Mouse (Mus musculus): ENCODE data around the gene Phf21a. TPM values are rescaled to one million over a fixed set of nuclear protein-coding genes. Genes with fewer than 3 reads are reported as not detected.

Phf21a gene
- polyA plus RNA-seq, 1 experiment from 2014 or later: 12.7 TPM

DNA sequence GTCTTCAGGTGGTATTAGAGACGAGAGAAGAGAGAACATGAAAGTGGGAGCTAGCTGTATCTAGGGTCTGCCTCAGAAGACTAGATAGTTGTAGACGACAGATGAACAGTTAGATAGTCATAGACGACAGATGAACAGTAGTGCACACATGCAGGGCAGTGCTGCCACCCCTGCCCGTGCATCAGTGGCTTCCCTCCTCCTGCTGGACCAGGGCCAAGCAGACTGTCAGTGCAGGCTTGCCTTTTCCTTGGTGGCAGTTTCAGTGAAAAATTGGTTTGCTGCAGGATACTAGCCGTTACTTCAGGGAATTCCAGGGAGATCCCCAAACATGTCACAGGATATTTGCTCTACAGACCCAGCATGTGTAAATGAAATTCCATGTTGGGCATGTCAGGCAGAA is 192.7 kb downstream of the Phf21a start:
- ATAC-seq (replicated peaks; ENCODE audit: low FRiP score): no peak
- Histone ChIP-seq H3K4me3 (ENCODE audit: low read depth, low read length) (no peak overlapping the region), H3K9ac (ENCODE audit: low read depth, low read length) (no peak overlapping the region), H3K4me2 (no peak overlapping the region), H3K4me1 (replicated peaks; ENCODE audit: control insufficient read depth, insufficient read depth, low read length) (no peaks in the 10 kb centered on the region), H3K27me3 (replicated peaks; ENCODE audit: control insufficient read depth, insufficient read depth, low read length) (no peaks in the 10 kb centered on the region), H3K9me3 (ENCODE audit: control insufficient read depth, low read length) (no peaks in the 10 kb centered on the region), H3K36me3 (ENCODE audit: control insufficient read depth, insufficient read depth, low read length) (no peaks in the 10 kb centered on the region), H3K27ac (ENCODE audit: low read depth, low read length) (no peak overlapping the region)
- WGBS: 69% methylated on average over 5 of the region's 5 CpGs
- DNase-seq (ENCODE audit: low spot score): no peak

DNA sequence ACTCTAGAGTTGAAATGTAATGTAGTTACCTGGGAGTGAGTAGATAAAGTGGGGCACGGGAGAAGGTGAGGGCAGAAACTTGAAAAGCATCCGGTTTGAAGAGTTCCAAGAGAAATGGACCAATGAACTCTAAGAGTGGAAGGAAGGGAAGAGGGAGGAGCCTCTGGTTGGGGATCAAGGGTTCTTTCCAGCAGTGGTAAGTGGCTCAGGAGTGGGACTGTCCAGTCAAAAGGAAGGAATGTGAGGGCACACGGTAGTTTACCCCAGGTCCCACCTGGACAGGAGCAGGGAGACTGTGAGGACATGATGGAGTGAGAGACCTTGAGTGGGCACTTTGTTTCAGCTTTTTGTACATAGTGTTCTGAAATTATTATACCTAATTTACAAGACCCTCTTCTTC is 196.4 kb downstream of the Phf21a start:
- no peak overlapping the region for H3K27ac ChIP-seq (ENCODE audit: low read depth, low read length)
- no peaks in the 10 kb centered on the region for H3K9me3 ChIP-seq (ENCODE audit: control insufficient read depth, low read length)
- H3K4me3 ChIP-seq (ENCODE audit: low read depth, low read length): no peak overlapping the region
- H3K27me3 ChIP-seq (replicated peaks; ENCODE audit: control insufficient read depth, insufficient read depth, low read length): no peaks in the 10 kb centered on the region
- no peaks in the 10 kb centered on the region for H3K36me3 ChIP-seq (ENCODE audit: control insufficient read depth, insufficient read depth, low read length)
- no peaks in the 10 kb centered on the region for H3K4me1 ChIP-seq (replicated peaks; ENCODE audit: control insufficient read depth, insufficient read depth, low read length)
- no peak overlapping the region for H3K4me2 ChIP-seq
- DNase-seq (ENCODE audit: low spot score): no peak
- WGBS: 83% methylated on average over 3 of the region's 3 CpGs
- ATAC-seq (replicated peaks; ENCODE audit: low FRiP score): no peak
- no peak overlapping the region for H3K9ac ChIP-seq (ENCODE audit: low read depth, low read length)

DNA sequence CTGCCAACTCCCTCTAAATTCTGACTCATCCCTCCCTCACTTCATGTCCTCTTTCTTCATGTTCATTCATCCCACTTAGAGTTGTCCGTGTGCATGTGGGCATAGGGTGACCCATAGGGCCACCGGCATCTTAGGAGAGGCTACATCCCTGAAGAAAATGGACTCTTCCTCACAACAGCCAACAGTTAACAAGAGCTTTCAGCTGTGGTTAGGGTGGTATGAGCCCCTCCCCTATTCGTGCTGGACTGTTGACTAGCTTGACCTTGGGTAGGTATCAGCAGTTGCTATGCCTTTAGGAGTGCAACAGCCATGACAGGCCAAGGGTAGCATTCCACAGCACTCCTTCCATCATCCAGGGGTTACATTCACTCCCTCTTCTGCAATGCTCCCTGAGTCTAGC is 198.6 kb downstream of the Phf21a start:
- no peak overlapping the region for H3K4me3 ChIP-seq (ENCODE audit: low read depth, low read length)
- H3K9me3 ChIP-seq (ENCODE audit: control insufficient read depth, low read length): no peaks in the 10 kb centered on the region
- no peaks in the 10 kb centered on the region for H3K36me3 ChIP-seq (ENCODE audit: control insufficient read depth, insufficient read depth, low read length)
- H3K9ac ChIP-seq (ENCODE audit: low read depth, low read length): no peak overlapping the region
- no peaks in the 10 kb centered on the region for H3K4me1 ChIP-seq (replicated peaks; ENCODE audit: control insufficient read depth, insufficient read depth, low read length)
- WGBS: 80% methylated on average over 3 of the region's 3 CpGs
- no peaks in the 10 kb centered on the region for H3K27me3 ChIP-seq (replicated peaks; ENCODE audit: control insufficient read depth, insufficient read depth, low read length)
- no peak overlapping the region for H3K4me2 ChIP-seq
- no peak for ATAC-seq (replicated peaks; ENCODE audit: low FRiP score)
- H3K27ac ChIP-seq (ENCODE audit: low read depth, low read length): no peak overlapping the region
- no peak for DNase-seq (ENCODE audit: low spot score)

DNA sequence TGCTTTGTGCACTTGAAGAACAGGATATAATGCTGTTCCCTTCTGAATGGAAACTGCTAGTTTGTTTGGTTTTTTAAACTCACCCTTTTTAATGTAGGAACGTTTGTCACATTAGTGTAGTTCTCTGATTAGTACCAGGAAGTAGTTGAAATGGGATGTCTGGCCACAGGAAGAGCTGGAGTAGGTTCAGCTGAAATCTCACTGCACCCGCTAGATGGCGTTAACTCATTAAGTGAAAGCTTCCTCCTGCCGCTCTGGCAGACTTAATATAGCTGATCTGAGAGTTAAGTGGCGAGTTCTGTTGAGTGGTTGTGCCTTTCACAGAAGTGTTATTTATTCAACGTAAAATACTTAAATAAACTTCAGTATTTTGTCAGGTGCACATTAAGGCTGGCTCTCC is 203.5 kb downstream of the Phf21a start:
- DNase-seq (ENCODE audit: low spot score) (peak; percentile 43), ATAC-seq (replicated peaks; ENCODE audit: low FRiP score) (no peak)
- H3K27ac ChIP-seq (ENCODE audit: low read depth, low read length): no peak overlapping the region
- no peaks in the 10 kb centered on the region for H3K9me3 ChIP-seq (ENCODE audit: control insufficient read depth, low read length)
- no peak overlapping the region for H3K4me3 ChIP-seq (ENCODE audit: low read depth, low read length)
- no peaks in the 10 kb centered on the region for H3K36me3 ChIP-seq (ENCODE audit: control insufficient read depth, insufficient read depth, low read length)
- H3K27me3 ChIP-seq (replicated peaks; ENCODE audit: control insufficient read depth, insufficient read depth, low read length): no peaks in the 10 kb centered on the region
- no peak overlapping the region for H3K4me2 ChIP-seq
- no peaks in the 10 kb centered on the region for H3K4me1 ChIP-seq (replicated peaks; ENCODE audit: control insufficient read depth, insufficient read depth, low read length)
- 4% methylated on average over 6 of the region's 6 CpGs for WGBS
- H3K9ac ChIP-seq (ENCODE audit: low read depth, low read length): no peak overlapping the region

DNA sequence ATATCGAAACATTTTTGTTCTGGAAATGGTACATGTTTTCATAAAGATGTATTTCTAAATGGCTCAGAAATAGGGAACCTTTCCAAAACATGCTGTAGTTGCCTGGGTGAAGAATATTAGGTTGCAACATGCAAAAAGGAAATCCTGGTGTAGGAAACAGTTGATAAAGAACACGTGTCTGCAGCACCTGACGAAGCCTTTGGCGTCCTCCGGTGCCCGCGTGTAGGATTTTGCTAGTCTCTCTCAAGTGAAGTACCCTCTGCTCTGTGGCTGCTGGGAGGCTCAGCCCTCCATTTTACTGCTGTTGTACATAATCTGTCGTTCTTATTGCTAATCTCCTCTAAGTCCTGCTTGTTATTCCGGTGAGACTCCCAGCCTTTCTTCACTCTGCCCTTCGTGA is 207.0 kb downstream of the Phf21a start:
- Histone ChIP-seq H3K9ac (ENCODE audit: low read depth, low read length) (no peak overlapping the region), H3K27ac (ENCODE audit: low read depth, low read length) (no peak overlapping the region), H3K36me3 (ENCODE audit: control insufficient read depth, insufficient read depth, low read length) (no peaks in the 10 kb centered on the region), H3K4me3 (ENCODE audit: low read depth, low read length) (no peak overlapping the region), H3K27me3 (replicated peaks; ENCODE audit: control insufficient read depth, insufficient read depth, low read length) (no peaks in the 10 kb centered on the region), H3K4me1 (replicated peaks; ENCODE audit: control insufficient read depth, insufficient read depth, low read length) (no peaks in the 10 kb centered on the region), H3K4me2 (no peak overlapping the region), H3K9me3 (ENCODE audit: control insufficient read depth, low read length) (no peaks in the 10 kb centered on the region)
- no peak for DNase-seq (ENCODE audit: low spot score)
- WGBS: 75% methylated on average over 10 of the region's 10 CpGs
- ATAC-seq (replicated peaks; ENCODE audit: low FRiP score): no peak

DNA sequence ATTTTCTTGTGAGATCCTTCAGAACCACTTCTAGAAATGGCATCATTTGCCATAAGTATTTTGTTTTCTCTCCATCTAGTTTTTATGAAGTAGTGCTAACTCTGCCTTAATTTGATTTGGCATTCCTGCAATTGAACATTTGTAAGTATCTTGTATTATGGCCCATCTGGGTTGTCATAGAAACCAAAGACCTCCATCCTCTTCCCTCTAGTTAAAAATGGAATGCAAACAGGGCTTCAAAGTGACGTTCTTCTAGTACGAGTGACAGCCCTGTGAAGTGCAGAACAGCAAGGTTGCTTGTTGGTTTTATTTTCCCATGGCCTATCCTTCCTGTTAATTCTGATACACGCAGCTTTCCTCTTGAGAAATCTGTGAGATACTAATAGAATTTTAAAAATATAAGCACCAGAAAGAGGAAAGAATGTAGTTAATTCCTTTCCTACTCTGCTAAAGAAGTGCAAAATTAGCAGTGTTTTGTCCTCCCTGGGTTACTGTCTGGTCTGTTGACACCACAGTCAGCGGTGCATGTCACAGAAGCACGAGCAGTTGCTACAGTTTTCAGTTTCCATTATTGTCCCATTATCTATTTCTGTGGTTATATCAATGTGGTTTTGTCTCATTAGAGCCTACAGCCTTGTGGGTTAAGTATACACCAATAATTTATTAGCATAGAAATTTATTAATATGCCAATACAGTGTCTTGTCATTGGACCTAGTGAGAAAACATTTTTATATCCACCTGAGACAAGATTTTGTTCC is 209.1 kb downstream of the Phf21a start:
- DNase-seq (ENCODE audit: low spot score) (no peak), ATAC-seq (replicated peaks; ENCODE audit: low FRiP score) (no peak)
- Histone ChIP-seq H3K9me3 (ENCODE audit: control insufficient read depth, low read length) (no peaks in the 10 kb centered on the region), H3K9ac (ENCODE audit: low read depth, low read length) (no peak overlapping the region), H3K4me2 (no peak overlapping the region), H3K27ac (ENCODE audit: low read depth, low read length) (no peak overlapping the region), H3K4me1 (replicated peaks; ENCODE audit: control insufficient read depth, insufficient read depth, low read length) (no peaks in the 10 kb centered on the region), H3K4me3 (ENCODE audit: low read depth, low read length) (no peak overlapping the region), H3K27me3 (replicated peaks; ENCODE audit: control insufficient read depth, insufficient read depth, low read length) (no peaks in the 10 kb centered on the region), H3K36me3 (ENCODE audit: control insufficient read depth, insufficient read depth, low read length) (no peaks in the 10 kb centered on the region)
- 57% methylated on average over 5 of the region's 5 CpGs for WGBS

DNA sequence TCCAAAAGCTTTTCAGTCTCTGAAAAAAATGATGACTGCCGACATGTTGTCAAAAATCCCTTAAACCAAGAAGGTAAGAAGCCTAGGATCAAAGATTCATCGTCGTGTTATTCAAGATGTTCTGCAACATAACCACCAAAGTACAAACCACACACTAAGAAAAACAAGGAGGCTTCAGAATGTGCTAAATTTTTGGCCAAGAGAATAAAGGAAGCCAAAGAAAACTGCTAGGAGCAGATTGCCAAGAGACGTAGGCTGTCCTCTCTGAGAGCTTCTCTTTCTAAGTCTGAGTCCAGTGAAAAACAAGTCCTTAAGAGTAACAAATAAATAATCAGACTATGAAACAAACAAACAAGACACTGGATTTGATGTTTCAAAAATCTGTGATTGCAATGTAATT is 219.6 kb downstream of the Phf21a start:
- H3K4me1 ChIP-seq (replicated peaks; ENCODE audit: control insufficient read depth, insufficient read depth, low read length): no peaks in the 10 kb centered on the region
- no peak overlapping the region for H3K9ac ChIP-seq (ENCODE audit: low read depth, low read length)
- H3K27ac ChIP-seq (ENCODE audit: low read depth, low read length): no peak overlapping the region
- no peaks in the 10 kb centered on the region for H3K27me3 ChIP-seq (replicated peaks; ENCODE audit: control insufficient read depth, insufficient read depth, low read length)
- no peaks in the 10 kb centered on the region for H3K9me3 ChIP-seq (ENCODE audit: control insufficient read depth, low read length)
- H3K4me2 ChIP-seq: no peak overlapping the region
- 84% methylated on average over 4 of the region's 4 CpGs for WGBS
- no peak overlapping the region for H3K4me3 ChIP-seq (ENCODE audit: low read depth, low read length)
- ATAC-seq (replicated peaks; ENCODE audit: low FRiP score): no peak
- no peaks in the 10 kb centered on the region; the same call in 1 of the 2 replicates for H3K36me3 ChIP-seq (ENCODE audit: control insufficient read depth, insufficient read depth, low read length)
- no peak for DNase-seq (ENCODE audit: low spot score)

DNA sequence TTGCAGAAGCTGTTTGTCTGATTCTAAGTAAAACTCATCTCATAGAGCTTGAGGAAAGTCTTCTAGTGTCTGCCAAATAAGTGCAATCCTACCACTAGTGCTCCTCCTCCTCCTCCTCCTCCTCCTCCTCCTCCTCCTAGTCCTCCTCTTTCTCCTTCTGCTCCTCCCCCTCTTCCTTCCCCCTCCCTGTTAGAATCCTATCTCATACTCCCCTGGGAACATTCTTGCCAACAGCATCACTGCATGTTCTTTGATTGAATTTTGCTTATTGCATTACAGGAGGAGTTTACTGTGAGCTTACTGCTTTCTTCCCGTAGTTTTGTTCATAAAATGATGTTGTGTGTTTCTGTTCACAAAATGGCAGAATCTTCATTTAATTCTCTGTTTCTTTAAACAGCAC is 221.1 kb downstream of the Phf21a start:
- Histone ChIP-seq H3K27me3 (replicated peaks; ENCODE audit: control insufficient read depth, insufficient read depth, low read length) (no peaks in the 10 kb centered on the region), H3K9me3 (ENCODE audit: control insufficient read depth, low read length) (no peaks in the 10 kb centered on the region), H3K4me3 (ENCODE audit: low read depth, low read length) (no peak overlapping the region), H3K9ac (ENCODE audit: low read depth, low read length) (no peak overlapping the region), H3K4me1 (replicated peaks; ENCODE audit: control insufficient read depth, insufficient read depth, low read length) (no peaks in the 10 kb centered on the region), H3K4me2 (no peak overlapping the region), H3K36me3 (ENCODE audit: control insufficient read depth, insufficient read depth, low read length) (no peaks in the 10 kb centered on the region; the same call in 1 of the 2 replicates), H3K27ac (ENCODE audit: low read depth, low read length) (no peak overlapping the region)
- ATAC-seq (replicated peaks; ENCODE audit: low FRiP score) (no peak), DNase-seq (ENCODE audit: low spot score) (no peak)
- WGBS: 89% methylated on average over 1 of the region's 1 CpGs

DNA sequence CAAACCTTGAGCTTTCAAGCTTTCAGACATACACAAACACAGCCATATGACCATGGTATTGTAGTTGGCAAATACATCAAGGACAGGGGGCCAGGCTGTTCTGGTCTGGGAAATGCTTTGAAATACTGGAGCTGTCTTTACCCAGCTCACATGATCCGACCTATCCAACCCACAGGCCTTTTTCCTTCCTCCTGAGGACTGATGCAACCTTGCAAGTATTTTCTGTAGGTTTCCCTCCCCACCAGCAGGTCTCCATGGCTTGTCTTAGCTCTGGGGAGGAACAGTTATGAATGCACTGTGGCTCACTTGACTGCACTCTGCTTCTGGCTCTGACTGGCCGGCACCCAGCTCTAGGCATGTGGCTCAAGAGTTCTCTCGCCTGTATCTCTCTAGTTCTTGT is 223.7 kb downstream of the Phf21a start:
- H3K27me3 ChIP-seq (replicated peaks; ENCODE audit: control insufficient read depth, insufficient read depth, low read length): no peaks in the 10 kb centered on the region
- no peak overlapping the region for H3K9ac ChIP-seq (ENCODE audit: low read depth, low read length)
- 63% methylated on average over 3 of the region's 3 CpGs for WGBS
- no peaks in the 10 kb centered on the region for H3K4me1 ChIP-seq (replicated peaks; ENCODE audit: control insufficient read depth, insufficient read depth, low read length)
- H3K9me3 ChIP-seq (ENCODE audit: control insufficient read depth, low read length): no peaks in the 10 kb centered on the region
- no peak for DNase-seq (ENCODE audit: low spot score)
- no peak overlapping the region for H3K4me3 ChIP-seq (ENCODE audit: low read depth, low read length)
- no peaks in the 10 kb centered on the region for H3K36me3 ChIP-seq (ENCODE audit: control insufficient read depth, insufficient read depth, low read length)
- no peak for ATAC-seq (replicated peaks; ENCODE audit: low FRiP score)
- no peak overlapping the region for H3K27ac ChIP-seq (ENCODE audit: low read depth, low read length)
- no peak overlapping the region for H3K4me2 ChIP-seq
